Mouse (Mus musculus): ENCODE results near the gene Dab1.

- TF ChIP-seq CTCF (IDR thresholded peaks at IDR 0.05; ENCODE audit: control insufficient read depth, insufficient read depth, insufficient read length): no peak
- TF ChIP-seq USF1 (IDR thresholded peaks at IDR 0.05; ENCODE audit: low read depth): no peak
Observed at GRCm38 (mm10) chr4:103878841-103879240, 259.7 kb downstream of the Dab1 start.
